Mouse (Mus musculus) skeletal muscle tissue, adult 2 months (tissue): Measurements from ENCODE around the gene Bmp2k.

Experiments
- DNase-seq: peaks from one replicate; pipeline ENCODE4 v3.0.0-alpha.2; 2012; ENCODE audit warnings: low read depth, low spot score

Bmp2k gene

DNA sequence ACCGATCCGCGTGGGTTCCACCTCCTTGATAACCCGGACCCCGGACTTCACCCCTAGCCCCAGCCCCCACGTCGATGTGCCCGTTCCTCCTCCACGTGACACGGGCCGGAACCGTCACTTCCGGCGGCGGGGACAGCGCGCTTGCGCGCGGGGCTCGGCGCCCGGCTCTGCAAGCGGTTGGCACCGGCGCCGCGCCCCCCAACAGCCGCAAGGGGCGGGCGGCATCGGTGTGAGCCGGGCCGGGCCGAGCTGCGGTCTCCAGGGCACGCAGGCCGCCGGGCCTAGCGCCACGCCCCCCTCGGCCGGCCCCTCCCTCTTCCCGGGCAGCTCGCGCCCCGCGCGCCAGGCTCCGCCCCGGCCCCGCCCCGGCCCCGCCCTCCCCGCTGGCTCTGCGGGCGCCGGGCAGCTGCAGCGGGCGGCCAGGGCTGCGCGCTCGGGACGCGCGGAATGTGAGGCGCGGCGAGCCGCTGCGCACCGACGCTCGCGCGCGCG, at the start of gene Bmp2k:
Bmp2k (plus strand) TSS at position 380 of the 492 bp plus-strand sequence.
- DNase-seq = peak; percentile 92

DNA sequence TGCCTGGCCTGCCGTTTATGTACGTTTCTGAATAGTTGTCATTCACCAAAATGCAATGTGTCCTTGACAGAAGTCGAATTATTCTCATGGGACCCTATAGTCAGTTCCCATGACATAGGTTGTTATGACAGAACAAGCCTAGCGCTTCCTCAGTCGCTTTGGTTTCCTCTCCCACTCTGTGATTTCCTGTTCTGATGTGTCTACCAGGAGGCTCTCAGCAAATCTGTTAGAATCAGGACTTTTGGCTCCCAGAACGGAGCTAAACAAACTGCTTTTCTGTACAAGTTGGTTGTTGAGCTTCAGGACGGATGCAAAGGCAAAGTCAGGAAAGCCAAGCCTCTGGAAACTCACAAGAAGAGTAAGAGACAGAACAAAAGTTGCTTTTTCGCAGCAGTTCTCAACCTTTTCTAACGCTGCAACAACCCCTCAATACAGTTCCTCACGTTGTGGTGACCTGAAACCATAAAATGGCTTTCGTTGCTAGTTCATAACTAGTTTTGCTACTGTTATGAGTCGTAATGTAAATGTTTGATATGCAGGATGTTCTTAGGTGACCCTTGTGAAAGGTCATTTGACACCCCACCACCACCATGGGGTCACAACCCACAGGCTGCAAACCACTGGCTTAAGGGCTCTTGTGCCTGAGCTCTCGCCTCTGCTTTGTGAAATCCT, 48.5 kb upstream of the Bmp2k start:
- DNase-seq = peak; percentile 21

DNA sequence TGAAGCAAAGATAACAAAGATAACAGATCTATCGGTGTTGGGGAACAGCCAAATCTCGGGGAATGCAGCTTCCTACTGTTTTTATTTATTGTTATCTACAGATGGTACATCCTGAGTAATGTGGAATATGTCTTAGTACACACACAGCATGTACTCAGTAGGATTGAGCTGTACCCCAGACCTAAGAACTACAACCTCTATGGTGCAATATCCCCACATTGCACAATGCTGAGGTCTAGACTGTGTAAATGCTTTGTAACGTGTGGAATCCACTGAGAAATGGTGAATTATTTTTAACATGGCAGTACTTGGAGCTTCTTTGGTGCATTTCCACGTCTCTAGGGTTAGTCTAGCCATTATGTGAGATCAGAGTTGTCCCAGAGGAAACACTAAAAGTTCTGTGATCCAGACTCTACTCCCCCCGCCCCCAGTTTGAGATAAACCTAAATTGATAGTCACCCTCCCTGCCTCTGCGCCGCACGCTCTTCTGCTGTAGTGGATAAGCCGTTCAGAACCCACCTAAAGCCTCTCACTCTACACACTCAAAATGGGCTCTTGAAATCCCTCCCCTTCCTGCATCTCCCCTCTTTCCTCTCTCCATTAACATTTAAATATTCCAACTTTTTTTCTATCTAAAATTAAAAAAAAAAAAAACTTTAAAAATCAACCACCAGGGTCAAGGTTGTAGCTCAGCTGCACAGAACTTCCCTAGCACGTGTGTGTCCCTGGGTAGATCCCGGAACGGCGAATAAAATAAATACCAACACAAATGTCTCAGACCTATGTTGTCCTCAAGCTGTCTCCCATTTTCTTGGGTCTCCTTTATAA, 47.4 kb upstream of the Bmp2k start:
- no peak for DNase-seq

- DNase-seq = no peak
Measured at GRCm38 (mm10) chr5:96950667-96951492, 46.6 kb upstream of the Bmp2k start.

DNA sequence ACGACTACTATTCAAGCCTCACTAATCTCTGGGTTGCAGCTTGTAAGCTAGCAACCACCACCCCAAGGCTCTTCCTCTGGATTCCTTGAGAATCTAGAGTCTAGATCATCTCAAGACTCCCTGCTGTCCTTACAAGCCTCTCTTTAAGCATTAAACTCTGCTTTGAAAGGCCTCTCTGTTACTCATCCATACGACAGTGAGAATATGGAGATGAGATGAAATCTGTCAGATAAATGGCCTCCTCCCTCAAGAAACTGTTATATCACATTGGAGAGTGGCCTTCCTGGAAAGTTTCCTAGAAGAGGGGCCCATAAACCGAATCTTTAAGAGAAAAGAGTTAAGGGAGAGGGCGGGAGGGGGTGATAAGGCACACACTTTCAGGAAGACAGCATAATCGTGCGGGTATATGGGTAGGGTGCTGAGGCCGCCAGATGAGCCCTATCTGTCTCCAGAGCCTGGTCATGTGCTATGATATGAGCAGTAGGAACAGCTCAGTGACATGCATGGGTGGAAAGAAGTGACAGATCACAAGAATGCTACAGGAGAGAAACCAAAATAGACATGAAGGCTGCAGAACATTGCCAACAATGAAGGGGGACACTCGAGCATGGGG, 45.9 kb upstream of the Bmp2k start:
- DNase-seq = no peak

- no peak for DNase-seq
Measured at GRCm38 (mm10) chr5:96954040-96954439, 43.4 kb upstream of the Bmp2k start.

DNA sequence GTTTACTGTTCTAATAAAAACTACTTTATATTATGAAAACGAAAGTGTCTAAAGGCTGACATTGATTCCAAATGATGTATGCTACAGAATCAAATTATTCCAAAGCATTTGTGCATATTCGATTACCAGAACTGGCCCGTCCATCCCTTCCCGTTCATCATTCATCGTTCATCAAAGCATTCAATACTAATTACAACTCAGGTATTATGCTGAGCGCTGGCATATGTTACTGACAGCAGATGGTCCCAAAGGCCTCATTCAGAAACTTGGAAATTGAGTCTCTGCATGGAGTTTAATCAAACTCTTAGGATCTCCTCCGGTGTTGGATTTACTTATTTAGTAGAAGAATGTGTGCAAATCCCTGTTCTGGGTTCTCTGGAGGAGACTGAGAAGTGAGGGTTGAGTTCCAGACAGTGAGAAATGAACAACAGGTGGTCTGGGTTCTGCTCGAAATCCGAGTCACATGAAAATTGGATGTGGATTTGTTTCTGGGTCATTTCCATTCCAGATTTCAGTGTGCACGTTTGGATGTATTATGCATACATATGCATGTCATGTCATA, 42.9 kb upstream of the Bmp2k start:
- no peak for DNase-seq

DNA sequence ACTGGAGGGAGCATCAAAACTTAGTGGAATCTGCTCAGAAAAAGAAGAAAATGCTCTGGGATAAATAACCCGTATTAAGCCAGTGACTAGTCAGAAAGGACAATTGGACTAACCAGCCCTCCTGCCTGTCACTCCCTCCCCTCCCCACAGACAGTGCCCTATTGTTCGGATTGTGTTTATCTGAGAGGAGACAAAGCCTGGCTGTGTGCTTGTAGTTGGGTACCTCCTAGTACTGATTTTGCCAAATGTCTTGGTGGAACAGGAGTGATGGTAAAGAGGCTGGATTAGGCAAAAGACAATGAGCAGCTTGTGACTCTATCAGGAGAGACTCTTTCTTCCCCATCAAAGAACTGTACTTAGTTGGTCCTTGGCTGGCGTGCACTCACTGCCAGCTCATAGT, 40.6 kb upstream of the Bmp2k start:
- no peak for DNase-seq

GRCm38 (mm10) chr5:96961122-96961521, 36.4 kb upstream of the Bmp2k start:
- no peak for DNase-seq

DNA sequence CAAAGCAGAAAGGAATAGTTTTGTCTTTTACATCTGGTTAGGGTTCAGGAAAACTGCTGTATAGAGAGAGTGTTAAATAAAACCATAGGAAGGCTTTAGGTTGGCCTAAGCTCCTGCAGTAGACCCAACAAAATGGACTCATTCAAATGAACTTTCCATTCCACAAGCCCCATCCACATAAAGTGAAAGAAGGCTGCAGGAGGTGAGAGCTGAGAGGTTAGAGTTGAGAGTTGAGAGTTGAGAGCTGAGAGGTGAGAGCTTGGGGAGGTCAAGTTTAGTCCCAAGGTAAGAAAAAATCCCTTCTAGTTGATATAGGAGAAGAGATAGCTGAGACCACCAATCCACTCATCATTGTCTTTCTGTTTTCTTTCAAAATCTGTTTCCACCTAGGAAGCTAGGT, 35.6 kb upstream of the Bmp2k start:
- no peak for DNase-seq

- no peak for DNase-seq
Measured at GRCm38 (mm10) chr5:96962252-96962933, 35.1 kb upstream of the Bmp2k start.

DNA sequence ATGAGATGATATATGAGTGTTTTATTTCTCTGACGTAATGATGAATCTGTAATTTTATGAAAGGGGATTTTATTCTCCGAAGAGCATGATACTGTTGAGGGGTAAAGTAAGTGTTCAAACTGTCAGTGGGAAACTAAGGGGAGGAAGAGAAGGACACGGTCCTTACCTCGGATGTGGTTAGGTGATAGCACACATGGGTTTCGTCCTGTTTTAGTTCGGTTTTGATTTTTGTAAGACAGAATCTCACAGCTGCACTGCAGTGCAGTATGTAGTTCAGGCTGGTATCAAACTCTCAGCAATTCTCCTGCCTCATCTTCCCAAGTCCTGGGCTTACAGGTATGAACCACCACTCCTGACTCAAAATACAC, 34.6 kb upstream of the Bmp2k start:
- DNase-seq = no peak

DNA sequence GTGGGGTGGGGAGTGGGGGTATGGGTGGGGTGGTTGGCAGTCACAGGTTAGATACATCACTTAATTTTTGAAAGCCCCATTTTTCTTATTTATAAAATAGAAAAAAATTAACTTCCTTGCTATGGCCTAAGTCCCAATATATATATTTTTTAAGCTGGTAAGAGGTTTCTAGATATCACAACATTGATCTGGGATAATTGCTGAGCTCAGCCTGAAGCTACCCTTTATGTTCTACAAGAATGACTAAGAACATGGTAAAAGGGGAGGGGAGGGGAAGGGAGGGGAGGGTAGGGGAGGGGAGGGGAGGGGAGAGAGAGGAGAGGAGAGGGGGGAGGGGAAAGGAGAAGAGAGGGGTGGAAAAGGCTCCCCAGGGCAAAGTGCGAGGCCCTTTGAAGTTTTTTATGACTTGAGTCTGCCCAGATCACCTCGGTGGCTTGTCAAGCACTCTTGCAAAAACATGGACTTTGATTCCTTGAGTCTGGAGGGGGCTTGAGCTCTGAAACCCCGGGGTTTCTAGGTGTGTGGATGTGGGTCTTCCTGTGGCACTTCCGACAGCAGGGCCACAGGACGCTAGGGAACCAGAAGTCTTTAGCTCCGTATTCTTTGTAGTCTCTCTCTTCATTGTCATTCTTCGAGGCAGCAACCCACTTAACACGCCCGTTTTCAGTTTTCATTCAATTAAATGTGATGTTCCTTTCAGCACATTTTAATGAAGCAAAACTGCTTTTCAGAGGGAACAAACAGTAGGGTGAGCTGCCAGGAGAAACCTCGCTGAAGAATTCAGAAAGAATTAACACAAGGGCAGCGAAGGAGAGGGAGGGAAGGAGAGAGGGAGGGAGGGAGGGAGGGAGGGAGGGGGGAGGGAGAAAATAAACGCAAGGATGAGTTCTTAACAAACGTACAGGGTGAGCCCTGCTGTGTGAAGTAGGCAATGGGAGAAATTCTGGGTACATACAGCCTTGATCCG, 33.1 kb upstream of the Bmp2k start:
- DNase-seq = no peak

GRCm38 (mm10) chr5:96965029-96965403, 32.5 kb upstream of the Bmp2k start:
- DNase-seq = no peak

DNA sequence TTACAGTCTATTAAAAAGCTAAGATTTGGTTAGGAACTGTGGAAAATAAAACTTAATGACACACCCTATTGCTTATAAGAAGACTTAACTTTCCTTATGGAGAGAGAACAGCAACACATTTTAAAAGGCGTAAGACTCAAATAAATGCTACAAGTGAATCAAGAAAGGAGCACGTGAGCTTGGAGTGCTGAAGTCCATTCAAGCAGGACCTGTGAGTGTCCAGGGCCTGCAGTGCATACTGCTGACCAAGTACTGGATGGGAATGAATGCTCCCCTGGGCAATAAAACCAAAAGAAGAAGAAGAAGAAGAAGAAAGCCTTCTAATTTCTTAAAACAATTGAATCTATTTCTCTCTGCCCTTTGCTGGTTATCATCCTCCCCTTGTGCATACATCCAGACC, 32.0 kb upstream of the Bmp2k start:
- DNase-seq = no peak

- no peak for DNase-seq
Measured at GRCm38 (mm10) chr5:96968628-96969027, 28.9 kb upstream of the Bmp2k start.

GRCm38 (mm10) chr5:96969032-96969431, 28.5 kb upstream of the Bmp2k start:
- DNase-seq = no peak

DNA sequence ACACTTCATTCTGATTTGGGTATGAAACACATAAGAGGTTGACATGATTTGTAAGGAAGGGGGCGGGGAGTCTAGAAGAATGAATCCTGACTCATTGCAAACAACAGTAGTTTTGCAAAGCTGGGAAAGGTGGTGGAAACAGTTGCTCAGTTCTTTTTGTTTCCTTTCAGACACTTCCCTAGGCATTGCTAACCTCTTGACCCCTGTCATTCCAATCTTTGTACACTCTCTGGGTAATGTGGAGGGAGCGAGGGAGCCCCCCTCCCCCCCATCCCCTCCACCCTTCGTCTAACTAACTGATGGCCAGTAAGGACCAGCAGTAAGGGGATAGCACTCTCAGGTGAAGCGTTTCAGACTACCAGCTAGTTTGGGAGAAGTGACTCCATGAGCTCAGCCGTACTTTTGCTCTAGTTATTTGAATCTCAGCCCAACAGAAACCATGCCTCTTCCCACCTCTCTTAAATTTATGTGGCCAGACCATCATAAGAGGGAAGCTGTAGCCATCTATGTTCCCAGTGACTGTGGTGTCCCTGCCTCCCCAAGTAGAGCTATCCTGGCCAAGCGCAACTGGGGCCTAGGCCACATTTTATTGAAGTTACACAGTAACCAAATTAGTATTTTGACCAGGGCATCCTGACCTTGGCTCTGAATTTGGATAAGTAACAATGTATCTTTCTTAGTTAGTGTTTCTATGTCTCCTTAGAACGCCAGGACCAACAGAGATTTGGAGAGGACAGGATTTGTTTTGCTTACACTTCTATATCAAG, 27.6 kb upstream of the Bmp2k start:
- DNase-seq = no peak

DNA sequence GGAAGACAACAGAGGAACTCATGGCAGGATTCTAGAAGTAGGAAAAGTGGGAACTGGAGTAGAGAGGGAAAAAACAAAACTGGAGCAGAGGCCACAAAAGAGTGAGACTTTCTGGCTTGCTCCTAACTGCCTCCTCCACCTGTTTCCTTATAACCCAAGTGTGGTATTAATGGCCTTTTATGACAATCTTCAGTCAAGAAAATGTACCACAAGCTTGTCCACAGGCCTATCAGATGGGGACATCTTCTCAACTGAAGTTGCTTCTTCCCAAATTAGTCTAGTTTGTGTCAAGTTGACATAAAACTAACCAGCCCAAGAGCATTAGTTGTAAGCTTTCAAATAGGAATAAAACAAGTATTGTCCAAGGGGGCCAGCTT, 27.0 kb upstream of the Bmp2k start:
- DNase-seq = no peak
